Mouse (Mus musculus) gonadal fat pad, adult 2 months (tissue): ENCODE data around the gene Mrgprf. TPM values are rescaled to one million over a fixed set of nuclear protein-coding genes. Genes with fewer than 3 reads are reported as not detected.

Experiments
- DNase-seq: peaks from one replicate; pipeline ENCODE4 v3.0.0-alpha.2; 2012; ENCODE audit warnings: low read depth
- polyA plus RNA-seq: library from polyadenylated mRNA; depleted of rRNA; stranded (reverse); fragments of >200 nt; gene quantifications from 2 replicates; pipeline ENCODE4 v1.2.3, GENCODE M21; 2012

Mrgprf gene
- polyA plus RNA-seq, 1 experiment = 24.3 TPM

- no peak for DNase-seq
Measured at GRCm38 (mm10) chr7:145299562-145300320, 887 bp upstream of the Mrgprf start.

GRCm38 (mm10) chr7:145301008-145301340, 346 bp downstream of the Mrgprf start:
- DNase-seq = no peak

- no peak for DNase-seq
Measured at GRCm38 (mm10) chr7:145301341-145302005, 845 bp downstream of the Mrgprf start.

- DNase-seq = no peak
Measured at GRCm38 (mm10) chr7:145302488-145303285, 2.1 kb downstream of the Mrgprf start.

- DNase-seq = no peak
Measured at GRCm38 (mm10) chr7:145304153-145304552, 3.5 kb downstream of the Mrgprf start.

GRCm38 (mm10) chr7:145307636-145308035, 7.0 kb downstream of the Mrgprf start:
- no peak for DNase-seq

GRCm38 (mm10) chr7:145308061-145308675, 7.5 kb downstream of the Mrgprf start:
- DNase-seq = no peak

GRCm38 (mm10) chr7:145308866-145309265, 8.2 kb downstream of the Mrgprf start:
- no peak for DNase-seq

- DNase-seq = no peak
Measured at GRCm38 (mm10) chr7:145309877-145310276, 9.2 kb downstream of the Mrgprf start.

GRCm38 (mm10) chr7:145310526-145310925, 9.9 kb downstream of the Mrgprf start:
- no peak for DNase-seq

- DNase-seq = no peak
Measured at GRCm38 (mm10) chr7:145312137-145312536, 11.5 kb downstream of the Mrgprf start.

- no peak for DNase-seq
Measured at GRCm38 (mm10) chr7:145314785-145315411, 14.3 kb downstream of the Mrgprf start, which contains the start of gene Mrgprd. Gene Mrgprd (plus strand): TSS chr7:145314835.

GRCm38 (mm10) chr7:145317522-145317921, 16.9 kb downstream of the Mrgprf start:
- DNase-seq = no peak

- no peak for DNase-seq
Measured at GRCm38 (mm10) chr7:145319481-145319880, 18.9 kb downstream of the Mrgprf start.

- DNase-seq = no peak
Measured at GRCm38 (mm10) chr7:145323607-145324006, 23.0 kb downstream of the Mrgprf start.

- DNase-seq = no peak
Measured at GRCm38 (mm10) chr7:145325697-145326096, 25.1 kb downstream of the Mrgprf start.

- no peak for DNase-seq
Measured at GRCm38 (mm10) chr7:145329982-145330381, 29.4 kb downstream of the Mrgprf start.

GRCm38 (mm10) chr7:145330641-145331040, 30.0 kb downstream of the Mrgprf start:
- no peak for DNase-seq

GRCm38 (mm10) chr7:145332376-145333041, 31.9 kb downstream of the Mrgprf start:
- no peak for DNase-seq

GRCm38 (mm10) chr7:145333936-145334335, 33.3 kb downstream of the Mrgprf start:
- DNase-seq = no peak

- DNase-seq = no peak
Measured at GRCm38 (mm10) chr7:145334428-145335027, 33.9 kb downstream of the Mrgprf start.
